Mouse (Mus musculus): ENCODE data around the gene Slfn9. TPM values are rescaled to one million over a fixed set of nuclear protein-coding genes. Genes with fewer than 3 reads are reported as not detected.
"Not testable (repeated sequence)": the region's sequence is repeated elsewhere in the genome, so short reads cannot be mapped to it uniquely, and the experiment has no call there.

Gene Slfn9
- polyA plus RNA-seq, 1 experiment from 2014 or later: 5.7 TPM

- not testable (repeated sequence) for H3K9ac ChIP-seq; H3K9me3 ChIP-seq (replicated peaks); H3K27ac ChIP-seq (replicated peaks); H3K36me3 ChIP-seq (replicated peaks); ATAC-seq (ENCODE audit: insufficient read depth); H3K4me1 ChIP-seq (replicated peaks)
- peak overlapping the region; percentile 67 for H3K4me2 ChIP-seq
- peaks cover 95% of the 10 kb centered on the region for H3K27me3 ChIP-seq
- H3K4me3 ChIP-seq (replicated peaks): peak overlapping the region; percentile 41
- WGBS (ENCODE audit: insufficient replicate concordance): 1% methylated on average over 118 of the region's 119 CpGs
Measured at GRCm38 (mm10) chr11:82931671-82932450, 59.8 kb downstream of the Slfn9 start.

- Histone ChIP-seq H3K27me3 (peaks cover 95% of the 10 kb centered on the region), H3K4me2 (peak overlapping the region; percentile 67), H3K4me3 (replicated peaks) (peak overlapping the region; percentile 41)
- not testable (repeated sequence) for H3K4me1 ChIP-seq (replicated peaks); H3K9ac ChIP-seq; ATAC-seq (ENCODE audit: insufficient read depth); H3K27ac ChIP-seq (replicated peaks); H3K36me3 ChIP-seq (replicated peaks); H3K9me3 ChIP-seq (replicated peaks)
- WGBS (ENCODE audit: insufficient replicate concordance): 2% methylated on average over 63 of the region's 63 CpGs
Measured at GRCm38 (mm10) chr11:82931161-82931560, 60.5 kb downstream of the Slfn9 start.

- not testable (repeated sequence) for H3K9me3 ChIP-seq (replicated peaks); ATAC-seq (ENCODE audit: insufficient read depth); H3K9ac ChIP-seq; H3K27ac ChIP-seq (replicated peaks); H3K4me1 ChIP-seq (replicated peaks); H3K36me3 ChIP-seq (replicated peaks)
- H3K4me2 ChIP-seq: peak overlapping the region; percentile 67
- H3K4me3 ChIP-seq (replicated peaks): peak overlapping the region; percentile 41
- H3K27me3 ChIP-seq: peaks cover 95% of the 10 kb centered on the region
- WGBS (ENCODE audit: insufficient replicate concordance): 1% methylated on average over 85 of the region's 85 CpGs
Measured at GRCm38 (mm10) chr11:82930391-82930955, 61.2 kb downstream of the Slfn9 start.

- H3K4me1 ChIP-seq (replicated peaks): peaks cover 3% of the 10 kb centered on the region; the same call in 1 of the 2 replicates
- no peak for ATAC-seq (ENCODE audit: insufficient read depth)
- WGBS (ENCODE audit: insufficient replicate concordance): 32% methylated on average over 3 of the region's 3 CpGs
- H3K27me3 ChIP-seq: peaks cover 92% of the 10 kb centered on the region
- no peaks in the 10 kb centered on the region for H3K9me3 ChIP-seq (replicated peaks)
- H3K9ac ChIP-seq: no peak overlapping the region
- H3K4me2 ChIP-seq: no peak overlapping the region
- H3K36me3 ChIP-seq (replicated peaks): no peaks in the 10 kb centered on the region
- H3K4me3 ChIP-seq (replicated peaks): no peak overlapping the region
- no peak overlapping the region for H3K27ac ChIP-seq (replicated peaks)
Measured at GRCm38 (mm10) chr11:82929633-82929950, 62.0 kb downstream of the Slfn9 start.

DNA sequence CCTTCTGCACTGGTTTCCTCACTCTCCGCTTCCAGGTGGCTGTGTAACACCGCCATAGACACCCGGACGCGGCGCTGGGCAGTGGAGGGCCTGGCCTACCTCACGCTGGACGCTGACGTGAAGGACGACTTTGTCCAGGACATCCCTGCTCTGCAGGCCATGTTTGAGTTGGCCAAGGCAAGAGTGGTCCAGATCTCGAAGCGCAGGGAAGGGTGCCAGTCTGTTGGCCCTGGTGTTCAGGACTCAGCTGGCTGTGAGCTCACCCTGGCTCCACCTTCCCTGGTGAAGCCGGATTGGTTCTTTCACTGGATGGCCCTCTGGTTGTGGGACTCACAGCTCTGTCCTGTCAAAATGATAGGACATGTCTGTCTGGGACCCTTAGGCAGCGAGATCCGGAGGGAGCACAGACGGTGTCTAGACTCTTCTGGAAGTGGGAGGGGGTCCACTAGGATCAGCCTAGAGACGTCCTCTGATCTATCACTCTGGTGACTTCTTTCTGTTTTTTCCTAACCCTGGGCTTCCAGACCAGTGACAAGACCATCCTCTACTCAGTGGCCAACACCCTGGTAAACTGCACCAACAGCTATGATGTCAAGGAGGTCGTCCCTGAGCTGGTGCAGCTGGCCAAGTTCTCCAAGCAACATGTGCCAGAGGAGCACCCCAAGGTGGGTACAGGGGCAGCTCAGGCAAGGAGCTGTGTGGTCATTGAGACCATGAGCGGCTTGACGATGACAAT, 62.6 kb downstream of the Slfn9 start:
- Histone ChIP-seq H3K4me1 (replicated peaks) (peaks cover 3% of the 10 kb centered on the region; the same call in 1 of the 2 replicates), H3K36me3 (replicated peaks) (no peaks in the 10 kb centered on the region), H3K9ac (no peak overlapping the region), H3K4me2 (no peak overlapping the region), H3K27me3 (peaks cover 87% of the 10 kb centered on the region), H3K9me3 (replicated peaks) (no peaks in the 10 kb centered on the region), H3K4me3 (replicated peaks) (no peak overlapping the region), H3K27ac (replicated peaks) (no peak overlapping the region)
- no peak for ATAC-seq (ENCODE audit: insufficient read depth)
- WGBS (ENCODE audit: insufficient replicate concordance): 35% methylated on average over 20 of the region's 20 CpGs

Small RNAs within 50 kb of the gene (microRNA-seq; reads per million reads assigned to microRNA genes)
- gene Gm27598: not detected
- gene Mir7679: not detected

Other genes with a start within 250 kb of the Slfn9 start
- 0.08 and 0.10 TPM in 2 replicates for gene Cct6b, start 227.5 kb downstream of the Slfn9 start, polyA plus RNA-seq (2015; fragmentation: Nextera tagmentation; extraction: Ambion mirVana)
- gene Zfp830, start 227.5 kb downstream of the Slfn9 start, polyA plus RNA-seq (2015; fragmentation: Nextera tagmentation; extraction: Ambion mirVana): 17.1 and 17.4 TPM in 2 replicates
- gene Lig3, start 210.7 kb downstream of the Slfn9 start, polyA plus RNA-seq (2015; fragmentation: Nextera tagmentation; extraction: Ambion mirVana): 6.6 and 8.4 TPM in 2 replicates
- gene Rffl, start 120.6 kb downstream of the Slfn9 start, polyA plus RNA-seq (2015; fragmentation: Nextera tagmentation; extraction: Ambion mirVana): 24.5 and 26.0 TPM in 2 replicates
- 5.6 and 6.2 TPM in 2 replicates for gene Rad51d, start 101.2 kb downstream of the Slfn9 start, polyA plus RNA-seq (2015; fragmentation: Nextera tagmentation; extraction: Ambion mirVana)
- 0.07 and 0.18 TPM in 2 replicates for gene Fndc8, start 99.7 kb downstream of the Slfn9 start, polyA plus RNA-seq (2015; fragmentation: Nextera tagmentation; extraction: Ambion mirVana)
- 12.4 and 13.6 TPM in 2 replicates for gene Nle1, start 83.4 kb downstream of the Slfn9 start, polyA plus RNA-seq (2015; fragmentation: Nextera tagmentation; extraction: Ambion mirVana)
- 1.7 TPM in 2 replicates for gene Unc45b, start 81.3 kb downstream of the Slfn9 start, polyA plus RNA-seq (2015; fragmentation: Nextera tagmentation; extraction: Ambion mirVana)
- gene Slfn5, start 40.5 kb downstream of the Slfn9 start, polyA plus RNA-seq (2015; fragmentation: Nextera tagmentation; extraction: Ambion mirVana): 1.5 and 1.6 TPM in 2 replicates
- gene Slfn8, start 29.0 kb upstream of the Slfn9 start, polyA plus RNA-seq (2015; fragmentation: Nextera tagmentation; extraction: Ambion mirVana): 0.54 and 1.1 TPM in 2 replicates
- gene Slfn2, start 73.3 kb upstream of the Slfn9 start, polyA plus RNA-seq (2015; fragmentation: Nextera tagmentation; extraction: Ambion mirVana): 11.6 and 11.7 TPM in 2 replicates
- 1.5 and 1.6 TPM in 2 replicates for gene Slfn1, start 125.0 kb upstream of the Slfn9 start, polyA plus RNA-seq (2015; fragmentation: Nextera tagmentation; extraction: Ambion mirVana)
- 0.88 and 1.2 TPM in 2 replicates for gene Slfn4, start 183.4 kb upstream of the Slfn9 start, polyA plus RNA-seq (2015; fragmentation: Nextera tagmentation; extraction: Ambion mirVana)
- gene Slfn3, start 199.5 kb upstream of the Slfn9 start, polyA plus RNA-seq (2015; fragmentation: Nextera tagmentation; extraction: Ambion mirVana): 1.7 and 1.8 TPM in 2 replicates

Data from liver, embryonic 15.5 days (tissue).